Mouse (Mus musculus): ENCODE results near the gene Ctnnbip1. TPM values are rescaled to one million over a fixed set of nuclear protein-coding genes. Genes with fewer than 3 reads are reported as not detected.

Gene Ctnnbip1
- polyA plus RNA-seq, 1 experiment = 14.4 TPM

DNA sequence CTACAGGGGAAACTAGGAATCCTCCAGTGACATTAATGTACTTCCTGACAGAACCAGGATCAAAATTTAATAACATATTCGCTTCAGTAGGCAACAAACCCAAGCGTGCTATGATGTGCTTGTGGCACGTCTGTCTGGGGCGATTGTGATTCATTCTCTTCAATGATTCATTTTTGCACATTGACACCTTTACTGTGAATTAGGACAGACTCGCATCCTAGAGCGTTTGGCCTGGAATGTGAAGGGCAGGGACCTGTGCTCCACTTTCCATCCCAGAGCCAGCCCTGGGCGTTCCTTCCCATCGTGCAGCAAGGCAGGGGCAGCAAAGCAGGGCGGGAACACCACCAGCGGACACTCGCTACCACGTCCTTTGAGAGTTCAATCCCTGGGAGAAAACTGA, 24.4 kb downstream of the Ctnnbip1 start:
- no peaks in the 10 kb centered on the region for H3K4me1 ChIP-seq (ENCODE audit: control insufficient read depth, insufficient read depth, low read length)
- no peaks in the 10 kb centered on the region for H3K27me3 ChIP-seq (ENCODE audit: control insufficient read depth, insufficient read depth, low read length, poor library complexity, severe bottlenecking)
- H3K36me3 ChIP-seq (ENCODE audit: control insufficient read depth, insufficient read depth, low read length, poor library complexity, severe bottlenecking) = no peaks in the 10 kb centered on the region
- H3K4me3 ChIP-seq (ENCODE audit: low read depth, low read length) = no peak overlapping the region
- no peak overlapping the region for H3K9ac ChIP-seq (ENCODE audit: low read depth, poor library complexity, severe bottlenecking)
- TF ChIP-seq EP300 (IDR thresholded peaks at IDR 0.05; ENCODE audit: insufficient read depth, low read depth, low read length) (no peak), CTCF (IDR thresholded peaks at IDR 0.05; ENCODE audit: low read depth, low read length) (no peak), POLR2A (IDR thresholded peaks at IDR 0.05; ENCODE audit: insufficient read depth, low read length) (no peak)
- H3K9me3 ChIP-seq (replicated peaks; ENCODE audit: control insufficient read depth, insufficient read depth, low read length, poor library complexity, severe bottlenecking) = no peaks in the 10 kb centered on the region
- H3K27ac ChIP-seq (ENCODE audit: insufficient read depth, low read length) = no peak overlapping the region

DNA sequence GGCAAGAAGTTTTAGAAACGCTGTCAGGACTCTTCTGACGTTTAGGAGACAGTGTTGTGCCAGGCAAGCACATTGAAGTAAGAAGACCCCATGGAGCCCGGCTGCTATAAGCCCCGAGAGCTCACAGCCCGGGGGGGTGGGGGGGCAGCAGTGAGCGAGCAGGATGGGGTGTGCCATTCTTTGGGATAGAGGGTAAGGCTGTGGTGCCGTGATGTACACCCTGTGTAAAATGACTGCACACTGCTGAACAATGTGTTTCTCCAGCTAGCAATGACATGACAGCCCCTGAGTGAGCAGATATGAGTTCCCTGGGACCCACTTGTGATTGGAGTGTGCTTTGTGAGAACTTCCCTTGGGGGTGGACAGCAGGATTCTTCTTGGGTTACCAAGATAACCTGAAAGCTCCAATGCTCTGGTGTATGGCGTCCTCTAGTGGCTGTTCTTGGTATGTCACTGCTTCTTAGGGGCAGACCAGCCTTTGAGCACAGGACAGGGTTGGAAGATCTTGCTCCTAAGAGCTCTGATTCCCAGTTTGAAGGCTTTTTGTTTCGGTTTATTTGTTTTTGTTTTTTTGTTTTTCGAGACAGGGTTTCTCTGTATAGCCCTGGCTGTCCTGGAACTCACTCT, 25.0 kb downstream of the Ctnnbip1 start:
- Histone ChIP-seq H3K27me3 (ENCODE audit: control insufficient read depth, insufficient read depth, low read length, poor library complexity, severe bottlenecking) (no peaks in the 10 kb centered on the region), H3K9ac (ENCODE audit: low read depth, poor library complexity, severe bottlenecking) (no peak overlapping the region), H3K9me3 (replicated peaks; ENCODE audit: control insufficient read depth, insufficient read depth, low read length, poor library complexity, severe bottlenecking) (no peaks in the 10 kb centered on the region), H3K36me3 (ENCODE audit: control insufficient read depth, insufficient read depth, low read length, poor library complexity, severe bottlenecking) (no peaks in the 10 kb centered on the region), H3K27ac (ENCODE audit: insufficient read depth, low read length) (no peak overlapping the region), H3K4me1 (ENCODE audit: control insufficient read depth, insufficient read depth, low read length) (no peaks in the 10 kb centered on the region), H3K4me3 (ENCODE audit: low read depth, low read length) (no peak overlapping the region)
- TF ChIP-seq EP300 (IDR thresholded peaks at IDR 0.05; ENCODE audit: insufficient read depth, low read depth, low read length) (no peak), CTCF (IDR thresholded peaks at IDR 0.05; ENCODE audit: low read depth, low read length) (peak; percentile 84)

DNA sequence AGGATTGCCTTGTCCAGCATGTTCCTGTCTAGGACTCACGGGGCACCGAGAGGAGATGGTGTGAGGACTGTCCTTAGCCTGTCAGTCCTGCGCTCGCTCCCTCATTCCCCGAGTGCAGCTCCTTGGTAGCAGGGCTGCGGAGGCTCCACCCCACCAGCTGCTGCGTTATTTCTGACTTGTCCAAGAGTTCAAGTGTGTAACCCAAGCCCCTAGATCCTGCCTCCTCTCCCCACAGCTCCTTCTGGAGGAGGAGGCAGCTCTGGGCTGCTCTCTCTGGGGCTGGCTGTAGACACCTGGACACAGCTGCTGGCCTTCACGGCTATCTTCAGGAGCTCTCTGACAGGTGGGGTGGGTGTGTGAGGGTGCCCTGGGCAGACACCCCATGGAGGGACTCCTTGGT, 26.9 kb downstream of the Ctnnbip1 start:
- Histone ChIP-seq H3K9me3 (replicated peaks; ENCODE audit: control insufficient read depth, insufficient read depth, low read length, poor library complexity, severe bottlenecking) (no peaks in the 10 kb centered on the region), H3K27ac (ENCODE audit: insufficient read depth, low read length) (no peak overlapping the region), H3K36me3 (ENCODE audit: control insufficient read depth, insufficient read depth, low read length, poor library complexity, severe bottlenecking) (no peaks in the 10 kb centered on the region), H3K4me1 (ENCODE audit: control insufficient read depth, insufficient read depth, low read length) (no peaks in the 10 kb centered on the region), H3K27me3 (ENCODE audit: control insufficient read depth, insufficient read depth, low read length, poor library complexity, severe bottlenecking) (no peaks in the 10 kb centered on the region), H3K9ac (ENCODE audit: low read depth, poor library complexity, severe bottlenecking) (no peak overlapping the region), H3K4me3 (ENCODE audit: low read depth, low read length) (no peak overlapping the region)
- TF ChIP-seq POLR2A (IDR thresholded peaks at IDR 0.05; ENCODE audit: insufficient read depth, low read length) (no peak), EP300 (IDR thresholded peaks at IDR 0.05; ENCODE audit: insufficient read depth, low read depth, low read length) (no peak), CTCF (IDR thresholded peaks at IDR 0.05; ENCODE audit: low read depth, low read length) (no peak)

DNA sequence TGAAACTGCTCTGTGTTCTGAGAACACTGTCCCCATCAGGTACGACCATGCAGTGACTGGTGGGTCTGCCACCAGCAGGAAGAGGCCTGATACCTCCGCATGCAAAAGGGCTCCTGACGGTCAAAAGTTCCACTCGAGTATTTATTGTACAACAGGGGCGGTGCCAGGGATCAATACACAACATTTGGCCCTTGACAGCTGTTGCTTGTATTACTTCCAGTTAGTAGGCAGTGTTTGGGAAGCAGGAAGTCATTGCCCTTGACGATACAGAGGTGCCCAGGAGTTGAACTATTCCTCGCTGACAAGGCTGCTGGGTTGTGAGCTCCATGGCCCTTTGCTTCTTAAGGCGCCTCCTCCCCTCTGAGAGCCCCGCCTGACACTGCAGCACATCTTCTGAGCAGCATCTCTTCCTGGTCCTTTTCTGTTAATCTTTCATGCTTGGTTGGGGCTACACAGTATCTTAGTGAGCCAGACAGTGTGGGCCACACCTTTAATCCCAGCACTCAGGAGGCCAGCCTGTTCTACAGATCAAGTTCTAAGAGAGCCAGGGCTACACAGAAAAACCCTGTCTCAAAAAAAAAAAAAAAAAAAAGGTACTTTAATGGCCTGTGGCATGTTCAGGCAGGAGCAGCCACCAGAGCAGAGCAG, 28.9 kb downstream of the Ctnnbip1 start:
- Histone ChIP-seq H3K4me3 (ENCODE audit: low read depth, low read length) (peak overlapping the region; percentile 1; the same call in 1 of the 2 replicates), H3K36me3 (ENCODE audit: control insufficient read depth, insufficient read depth, low read length, poor library complexity, severe bottlenecking) (no peaks in the 10 kb centered on the region)

DNA sequence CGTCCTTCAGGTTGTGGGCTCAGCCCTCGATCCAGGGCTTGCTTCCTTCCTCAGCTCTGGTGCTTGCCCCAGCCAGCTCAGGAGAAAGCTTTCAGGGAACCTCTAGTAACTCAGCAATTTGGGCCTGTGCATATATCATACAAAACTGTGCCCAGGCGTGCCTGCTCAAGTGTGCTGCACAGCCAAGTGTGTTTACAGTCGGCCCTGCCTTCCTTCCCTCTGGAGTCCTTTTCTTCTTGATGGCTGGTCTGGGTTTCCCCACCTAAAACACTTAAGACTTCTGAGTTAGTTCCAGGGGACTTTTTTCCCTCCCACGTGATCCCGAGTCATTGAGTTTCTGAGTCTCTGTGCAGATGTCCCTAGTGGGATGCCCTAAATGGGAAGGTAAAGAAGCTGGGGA, 29.5 kb downstream of the Ctnnbip1 start:
- Histone ChIP-seq H3K4me1 (ENCODE audit: control insufficient read depth, insufficient read depth, low read length) (no peaks in the 10 kb centered on the region), H3K36me3 (ENCODE audit: control insufficient read depth, insufficient read depth, low read length, poor library complexity, severe bottlenecking) (no peaks in the 10 kb centered on the region), H3K27me3 (ENCODE audit: control insufficient read depth, insufficient read depth, low read length, poor library complexity, severe bottlenecking) (no peaks in the 10 kb centered on the region), H3K9me3 (replicated peaks; ENCODE audit: control insufficient read depth, insufficient read depth, low read length, poor library complexity, severe bottlenecking) (no peaks in the 10 kb centered on the region), H3K9ac (ENCODE audit: low read depth, poor library complexity, severe bottlenecking) (no peak overlapping the region), H3K4me3 (ENCODE audit: low read depth, low read length) (no peak overlapping the region), H3K27ac (ENCODE audit: insufficient read depth, low read length) (no peak overlapping the region)
- no peak for TF ChIP-seq POLR2A (IDR thresholded peaks at IDR 0.05; ENCODE audit: insufficient read depth, low read length)
- TF ChIP-seq EP300 (IDR thresholded peaks at IDR 0.05; ENCODE audit: insufficient read depth, low read depth, low read length) = no peak
- TF ChIP-seq CTCF (IDR thresholded peaks at IDR 0.05; ENCODE audit: low read depth, low read length) = no peak

More for the DNA sequence above, 28.9 kb downstream of the Ctnnbip1 start:
- Histone ChIP-seq H3K4me1 (ENCODE audit: control insufficient read depth, insufficient read depth, low read length) (no peaks in the 10 kb centered on the region), H3K9ac (ENCODE audit: low read depth, poor library complexity, severe bottlenecking) (no peak overlapping the region), H3K9me3 (replicated peaks; ENCODE audit: control insufficient read depth, insufficient read depth, low read length, poor library complexity, severe bottlenecking) (no peaks in the 10 kb centered on the region), H3K27ac (ENCODE audit: insufficient read depth, low read length) (no peak overlapping the region), H3K27me3 (ENCODE audit: control insufficient read depth, insufficient read depth, low read length, poor library complexity, severe bottlenecking) (no peaks in the 10 kb centered on the region)
- TF ChIP-seq CTCF (IDR thresholded peaks at IDR 0.05; ENCODE audit: low read depth, low read length) (no peak), POLR2A (IDR thresholded peaks at IDR 0.05; ENCODE audit: insufficient read depth, low read length) (no peak)

DNA sequence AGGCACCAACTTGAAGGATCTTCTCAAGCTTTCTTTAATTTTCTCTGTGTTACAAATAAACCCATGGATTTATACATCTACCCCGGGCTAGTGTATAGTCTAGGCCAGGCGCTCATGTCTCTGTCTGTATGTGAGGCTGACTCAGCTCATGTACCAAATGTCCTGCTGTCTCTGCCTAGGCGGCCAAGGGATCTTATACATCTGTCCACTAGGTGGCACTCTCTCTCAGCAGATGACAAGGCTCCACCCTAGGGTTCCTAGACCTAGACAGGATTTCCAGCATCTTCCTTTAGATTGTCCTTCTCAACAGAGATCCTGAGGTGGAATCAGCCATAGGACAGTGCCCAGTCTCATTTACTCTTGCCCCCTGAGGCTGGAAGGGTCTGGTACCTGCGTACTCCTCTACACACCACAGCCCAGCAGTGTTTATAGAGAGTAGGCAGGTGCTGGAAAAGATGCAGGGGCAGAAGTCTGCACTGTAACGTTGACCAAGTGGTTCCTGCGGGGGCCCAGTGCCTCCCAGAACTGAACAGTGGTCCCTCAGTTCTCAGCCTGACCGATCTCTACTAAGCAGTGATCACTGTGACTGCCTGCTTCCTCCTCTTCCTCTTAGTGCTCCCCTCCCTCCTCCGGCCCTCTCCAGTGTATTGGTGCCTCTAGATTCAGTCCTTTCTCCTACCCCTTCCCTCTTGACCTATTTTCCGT, 31.3 kb downstream of the Ctnnbip1 start:
- H3K9ac ChIP-seq (ENCODE audit: low read depth, poor library complexity, severe bottlenecking) = no peak overlapping the region
- TF ChIP-seq EP300 (IDR thresholded peaks at IDR 0.05; ENCODE audit: insufficient read depth, low read depth, low read length) (no peak), POLR2A (IDR thresholded peaks at IDR 0.05; ENCODE audit: insufficient read depth, low read length) (no peak), CTCF (IDR thresholded peaks at IDR 0.05; ENCODE audit: low read depth, low read length) (peak; percentile 86)
- no peak overlapping the region for H3K27ac ChIP-seq (ENCODE audit: insufficient read depth, low read length)
- no peaks in the 10 kb centered on the region for H3K27me3 ChIP-seq (ENCODE audit: control insufficient read depth, insufficient read depth, low read length, poor library complexity, severe bottlenecking)
- H3K9me3 ChIP-seq (replicated peaks; ENCODE audit: control insufficient read depth, insufficient read depth, low read length, poor library complexity, severe bottlenecking) = no peaks in the 10 kb centered on the region
- H3K36me3 ChIP-seq (ENCODE audit: control insufficient read depth, insufficient read depth, low read length, poor library complexity, severe bottlenecking) = no peaks in the 10 kb centered on the region
- no peaks in the 10 kb centered on the region for H3K4me1 ChIP-seq (ENCODE audit: control insufficient read depth, insufficient read depth, low read length)
- no peak overlapping the region for H3K4me3 ChIP-seq (ENCODE audit: low read depth, low read length)
